Mouse (Mus musculus): Measurements from ENCODE around the gene Hsd17b14.
"Not testable (repeated sequence)": the region's sequence is repeated elsewhere in the genome, so short reads cannot be mapped to it uniquely, and the experiment has no call there.

The Hsd17b14 gene

GRCm38 (mm10) chr7:45554744-45555143 lies at the start of gene Hsd17b14:
Gene Hsd17b14, plus strand, starts transcription at chr7:45554893.
- CTCF ChIA-PET: no interaction called here

- CTCF ChIA-PET: no interaction called here
These were observed 47.1 kb upstream of the Hsd17b14 start for GRCm38 (mm10) chr7:45507583-45507982.

GRCm38 (mm10) chr7:45508561-45508960 lies 46.1 kb upstream of the Hsd17b14 start:
- CTCF ChIA-PET: interaction anchor here (0.6 to 1.3 kb wide), 4 partner anchors 30 to 94 kb away, joined by 3 to 9 read pairs (median 4); no protein-coding TSS in a partner anchor

- CTCF ChIA-PET: interaction anchor here (0.6 to 1.3 kb wide), 3 partner anchors 31 to 95 kb away, joined by 3 to 4 read pairs (median 3); no protein-coding TSS in a partner anchor
These were observed 45.4 kb upstream of the Hsd17b14 start for GRCm38 (mm10) chr7:45509181-45509882.

GRCm38 (mm10) chr7:45509912-45510787 lies 44.5 kb upstream of the Hsd17b14 start, which contains the start of gene Nucb1:
Gene Nucb1, minus strand, starts transcription at chr7:45510406.
- CTCF ChIA-PET: interaction anchor here (1.3 kb wide), 1 partner anchor 46 kb away, joined by 3 read pairs; no protein-coding TSS in a partner anchor

GRCm38 (mm10) chr7:45514411-45514810 lies 40.3 kb upstream of the Hsd17b14 start:
- CTCF ChIA-PET: interaction anchor here (0.6 kb wide), 1 partner anchor 657 kb away, joined by 3 read pairs; no protein-coding TSS in a partner anchor

GRCm38 (mm10) chr7:45515436-45515835 lies 39.3 kb upstream of the Hsd17b14 start:
- CTCF ChIA-PET: interaction anchor here (0.8 kb wide), 1 partner anchor 22 kb away, joined by 3 read pairs; no protein-coding TSS in a partner anchor

- CTCF ChIA-PET: not testable (repeated sequence)
These were observed 37.8 kb upstream of the Hsd17b14 start for GRCm38 (mm10) chr7:45516846-45517245.

- CTCF ChIA-PET: no interaction called here
These were observed 36.1 kb upstream of the Hsd17b14 start for GRCm38 (mm10) chr7:45518618-45519017.

- CTCF ChIA-PET: interaction anchor here (0.8 kb wide), 1 partner anchor 997 kb away, joined by 3 read pairs; no protein-coding TSS in a partner anchor
These were observed 35.2 kb upstream of the Hsd17b14 start for GRCm38 (mm10) chr7:45519345-45520120.

GRCm38 (mm10) chr7:45520605-45521004 lies 34.1 kb upstream of the Hsd17b14 start:
- CTCF ChIA-PET: interaction anchor here (0.6 kb wide), 1 partner anchor 8 kb away, joined by 7 read pairs; no protein-coding TSS in a partner anchor

GRCm38 (mm10) chr7:45521728-45522184 lies 32.9 kb upstream of the Hsd17b14 start:
- CTCF ChIA-PET: no interaction called here

- CTCF ChIA-PET: no interaction called here
These were observed 32.4 kb upstream of the Hsd17b14 start for GRCm38 (mm10) chr7:45522194-45522752.

- CTCF ChIA-PET: no interaction called here
These were observed 31.6 kb upstream of the Hsd17b14 start for GRCm38 (mm10) chr7:45522957-45523676.

- CTCF ChIA-PET: no interaction called here
These were observed 31.0 kb upstream of the Hsd17b14 start for GRCm38 (mm10) chr7:45523678-45524170.

- CTCF ChIA-PET: no interaction called here
These were observed 29.7 kb upstream of the Hsd17b14 start for GRCm38 (mm10) chr7:45524841-45525621.

GRCm38 (mm10) chr7:45525809-45526473 lies 28.8 kb upstream of the Hsd17b14 start, which contains the start of the genes Ppp1r15a and Plekha4:
Gene Ppp1r15a, minus strand, starts transcription at chr7:45526268.
Gene Plekha4, plus strand, starts transcription at chr7:45526330.
- CTCF ChIA-PET: interaction anchor here (0.6 kb wide), 1 partner anchor 1162 kb away, joined by 5 read pairs; no protein-coding TSS in a partner anchor

GRCm38 (mm10) chr7:45526474-45527120 lies 28.1 kb upstream of the Hsd17b14 start:
- CTCF ChIA-PET: no interaction called here
